Mouse (Mus musculus) urinary bladder, postnatal 10 days (tissue): ENCODE data around the gene Tgm1.

Experiments used
- DNase-seq: peaks from one replicate; pipeline ENCODE4 v3.0.0; 2022; ENCODE audit warnings: low spot score

Tgm1 gene

GRCm38 (mm10) chr14:55723433-55723832 lies 9.7 kb upstream of the Tgm1 start:
- DNase-seq = no peak

GRCm38 (mm10) chr14:55722438-55722945 lies 8.8 kb upstream of the Tgm1 start:
- no peak for DNase-seq

- peak; percentile 60 for DNase-seq
These were observed 8.1 kb upstream of the Tgm1 start, which contains the start of gene Rabggta for GRCm38 (mm10) chr14:55721700-55722437. TSS of gene Rabggta (minus strand) at chr14:55722263.

- DNase-seq = no peak
These were observed 7.3 kb upstream of the Tgm1 start for GRCm38 (mm10) chr14:55721076-55721475.

- DNase-seq = no peak
These were observed 6.9 kb upstream of the Tgm1 start for GRCm38 (mm10) chr14:55720666-55721065.

GRCm38 (mm10) chr14:55719737-55720136 lies 6.0 kb upstream of the Tgm1 start:
- DNase-seq = no peak

- no peak for DNase-seq
These were observed 3.2 kb upstream of the Tgm1 start for GRCm38 (mm10) chr14:55716884-55717283.

- no peak for DNase-seq
These were observed 2.5 kb upstream of the Tgm1 start for GRCm38 (mm10) chr14:55716271-55716670.

- no peak for DNase-seq
These were observed 1.2 kb upstream of the Tgm1 start for GRCm38 (mm10) chr14:55714893-55715292.

GRCm38 (mm10) chr14:55713007-55713728 lies 558 bp downstream of the Tgm1 start:
- no peak for DNase-seq

- no peak for DNase-seq
These were observed 1.9 kb downstream of the Tgm1 start for GRCm38 (mm10) chr14:55711786-55712185.

- DNase-seq = no peak
These were observed 4.2 kb downstream of the Tgm1 start for GRCm38 (mm10) chr14:55709509-55709908.

- DNase-seq = no peak
These were observed 6.3 kb downstream of the Tgm1 start for GRCm38 (mm10) chr14:55707397-55707796.

- no peak for DNase-seq
These were observed 7.6 kb downstream of the Tgm1 start for GRCm38 (mm10) chr14:55706051-55706600.

- DNase-seq = no peak
These were observed 11.0 kb downstream of the Tgm1 start for GRCm38 (mm10) chr14:55702761-55703160.

GRCm38 (mm10) chr14:55701131-55701530 lies 12.6 kb downstream of the Tgm1 start:
- DNase-seq = no peak

- no peak for DNase-seq
These were observed 16.5 kb downstream of the Tgm1 start for GRCm38 (mm10) chr14:55697226-55697625.

GRCm38 (mm10) chr14:55689433-55689832 lies 24.3 kb downstream of the Tgm1 start:
- no peak for DNase-seq

GRCm38 (mm10) chr14:55682118-55682493 lies 31.6 kb downstream of the Tgm1 start:
- DNase-seq = no peak

- peak; percentile 71 for DNase-seq
These were observed 32.3 kb downstream of the Tgm1 start, which contains the start of gene Tinf2 for GRCm38 (mm10) chr14:55681160-55682117. TSS of gene Tinf2 (minus strand) at chr14:55681820.

GRCm38 (mm10) chr14:55677615-55678014 lies 36.1 kb downstream of the Tgm1 start:
- no peak for DNase-seq

- no peak for DNase-seq
These were observed 41.0 kb downstream of the Tgm1 start for GRCm38 (mm10) chr14:55672741-55673060.
